Mouse (Mus musculus) embryonic fibroblast, embryonic 13.5 days (primary cell): Measurements from ENCODE around the gene Schip1.

Experiments
- CTCF ChIP-seq: IDR thresholded peaks from 2 replicates; pipeline ENCODE4 v1.5.1; 2011; ENCODE audit warnings: mild to moderate bottlenecking, control low read depth, low read length, moderate library complexity, borderline replicate concordance; ENCODE audit not compliant: insufficient read depth
- POLR2A ChIP-seq: IDR thresholded peaks from 2 replicates; pipeline ENCODE4 v1.6.1; 2011; ENCODE audit warnings: low read depth, mild to moderate bottlenecking, control low read depth, low read length, moderate library complexity

DNA sequence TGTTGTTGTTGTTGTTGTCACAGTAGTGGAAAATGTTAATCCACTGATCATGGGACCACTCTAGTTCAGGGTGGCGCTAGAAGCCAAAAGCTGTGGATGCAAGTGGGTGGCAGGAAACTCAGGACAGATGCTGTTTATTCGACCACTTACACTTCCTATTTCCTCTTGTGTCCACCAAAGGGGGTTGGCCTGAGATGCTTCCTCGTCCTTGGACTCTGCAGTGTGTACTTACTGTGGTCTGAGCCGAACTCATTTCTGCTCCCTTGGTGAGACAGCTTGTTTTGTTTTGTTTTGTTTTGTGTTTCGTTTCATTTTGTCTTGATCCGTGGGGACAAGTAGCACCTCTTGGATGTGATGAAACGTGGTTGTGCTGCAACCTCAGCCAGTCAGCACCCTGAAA, 578.3 kb downstream of the Schip1 start:
- TF ChIP-seq POLR2A: no peak
- TF ChIP-seq CTCF: no peak
